Mouse (Mus musculus): ENCODE data around the gene Rpl36al.
"Not testable (repeated sequence)": the region's sequence is repeated elsewhere in the genome, so short reads cannot be mapped to it uniquely, and the experiment has no call there.

The Rpl36al gene

DNA sequence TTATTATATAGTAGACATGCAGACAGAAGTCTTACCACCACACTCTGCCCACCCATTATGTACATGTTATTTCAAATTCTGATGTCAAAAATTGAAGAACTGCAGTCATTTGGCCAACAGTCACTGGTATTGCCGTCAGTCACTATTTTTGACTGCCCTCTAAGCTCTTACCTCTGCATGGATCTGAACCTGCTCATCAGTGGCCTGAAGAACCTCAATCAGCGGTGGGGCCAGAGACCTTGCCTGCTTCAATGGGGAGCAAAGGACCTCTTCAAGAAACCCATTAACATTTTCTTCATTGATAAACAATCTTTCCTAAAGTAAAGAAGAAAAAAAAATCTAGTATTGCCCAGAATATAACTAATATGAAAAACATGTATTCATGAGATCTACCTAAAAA lies 8.8 kb upstream of the Rpl36al start:
- DNase-seq, result no peak

DNA sequence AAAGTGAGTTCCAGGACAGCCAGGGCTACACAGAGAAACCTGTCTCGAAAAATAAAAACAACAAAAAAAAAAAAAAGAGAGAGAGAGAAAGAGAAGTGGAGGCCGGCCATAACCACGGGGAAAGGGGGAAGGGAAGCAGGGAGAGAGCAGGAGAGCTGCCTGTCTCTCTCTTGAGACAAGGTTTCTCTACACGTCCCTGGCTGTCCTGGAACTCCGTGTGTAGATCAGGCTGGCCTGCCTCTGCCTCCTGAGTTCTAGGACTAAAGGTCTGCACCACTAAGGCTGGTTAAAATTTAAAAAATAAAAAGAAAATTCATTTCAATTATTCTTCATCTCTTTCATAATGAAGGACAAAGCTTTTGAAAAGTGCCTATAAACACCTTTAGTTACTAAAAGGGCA lies 7.5 kb upstream of the Rpl36al start:
- DNase-seq, result no peak

DNA sequence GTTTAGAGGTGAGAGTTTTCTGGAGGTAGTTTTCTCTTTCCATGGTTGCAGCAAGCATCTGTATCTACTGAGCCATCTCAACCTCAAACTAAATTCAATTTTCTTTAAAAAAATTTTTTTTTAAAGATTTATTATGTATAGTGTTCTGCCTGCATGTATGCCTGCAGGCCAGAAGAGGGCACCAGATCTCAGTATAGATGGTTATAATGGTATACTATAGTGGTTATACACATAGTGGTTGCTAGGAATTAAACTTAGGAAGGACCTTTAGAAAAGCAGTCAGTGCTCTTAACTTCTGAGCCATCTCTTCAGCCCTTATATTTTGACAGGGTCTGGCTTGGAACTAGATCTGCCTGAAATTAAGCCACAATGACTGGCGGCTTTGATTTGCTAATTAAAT lies 6.6 kb upstream of the Rpl36al start:
- DNase-seq, result peak; percentile 19

DNA sequence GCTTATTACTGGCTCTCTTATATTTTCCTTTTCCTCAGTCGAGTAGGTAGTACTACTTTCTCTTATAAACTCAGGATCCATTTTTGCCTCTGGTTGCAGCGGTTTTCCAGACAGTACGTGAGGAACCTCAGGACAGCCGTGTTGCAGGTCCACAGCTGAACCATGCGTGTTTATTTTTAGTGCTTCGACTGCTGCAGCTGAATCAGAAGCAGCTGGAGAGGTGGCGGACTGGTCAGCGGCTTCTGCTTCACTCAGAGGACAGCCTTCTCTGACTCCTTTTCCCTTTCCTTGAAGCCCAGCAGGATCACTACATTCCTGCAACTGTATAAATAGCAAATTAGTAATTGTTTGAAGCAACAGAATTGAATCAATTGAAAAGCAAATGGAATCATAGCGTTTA lies 6.2 kb upstream of the Rpl36al start:
- no peak for DNase-seq

DNA sequence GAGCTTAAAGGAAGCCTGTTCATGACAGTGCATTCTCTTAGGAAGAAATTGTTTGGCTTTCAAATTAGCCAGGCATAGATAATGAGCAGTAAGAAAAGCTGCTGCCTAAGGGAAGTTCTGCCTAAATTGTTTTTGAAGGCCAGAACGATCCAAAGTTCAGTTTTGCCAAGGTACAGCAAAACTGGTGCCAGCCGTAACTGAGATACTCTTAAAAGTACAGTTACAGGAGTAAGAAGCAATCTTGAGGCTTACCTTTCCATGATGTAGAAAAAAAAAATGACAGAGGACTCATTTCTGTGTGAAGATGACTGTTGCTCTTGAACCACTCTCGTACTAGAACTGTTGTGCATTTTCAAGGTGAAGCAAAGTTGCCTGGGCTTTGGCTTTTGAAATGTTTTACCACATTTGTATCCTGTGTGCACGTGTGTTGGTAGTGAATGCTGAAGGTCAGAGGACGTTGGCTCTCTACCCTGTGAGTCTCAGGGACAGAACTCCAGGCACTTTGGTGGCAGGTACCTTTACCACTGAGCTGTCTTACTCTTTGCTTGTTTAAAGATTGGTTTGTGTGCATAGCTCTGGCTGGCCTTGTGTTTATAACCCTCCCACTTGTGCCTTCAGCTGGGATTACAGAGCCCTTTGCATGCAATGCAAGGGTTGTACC lies 3.1 kb upstream of the Rpl36al start:
- no peak for DNase-seq

DNA sequence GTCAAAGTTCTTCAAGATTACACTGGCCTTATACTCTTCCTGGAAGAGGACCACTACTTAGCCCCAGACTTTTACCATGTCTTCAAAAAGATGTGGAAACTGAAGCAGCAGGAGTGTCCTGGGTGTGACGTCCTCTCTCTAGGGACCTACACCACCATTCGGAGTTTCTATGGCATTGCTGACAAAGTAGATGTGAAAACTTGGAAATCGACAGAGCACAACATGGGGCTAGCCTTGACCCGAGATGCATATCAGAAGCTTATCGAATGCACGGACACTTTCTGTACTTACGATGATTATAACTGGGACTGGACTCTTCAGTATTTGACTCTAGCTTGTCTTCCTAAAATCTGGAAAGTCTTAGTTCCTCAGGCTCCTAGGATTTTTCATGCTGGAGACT lies 1.5 kb upstream of the Rpl36al start:
- DNase-seq, result no peak

DNA sequence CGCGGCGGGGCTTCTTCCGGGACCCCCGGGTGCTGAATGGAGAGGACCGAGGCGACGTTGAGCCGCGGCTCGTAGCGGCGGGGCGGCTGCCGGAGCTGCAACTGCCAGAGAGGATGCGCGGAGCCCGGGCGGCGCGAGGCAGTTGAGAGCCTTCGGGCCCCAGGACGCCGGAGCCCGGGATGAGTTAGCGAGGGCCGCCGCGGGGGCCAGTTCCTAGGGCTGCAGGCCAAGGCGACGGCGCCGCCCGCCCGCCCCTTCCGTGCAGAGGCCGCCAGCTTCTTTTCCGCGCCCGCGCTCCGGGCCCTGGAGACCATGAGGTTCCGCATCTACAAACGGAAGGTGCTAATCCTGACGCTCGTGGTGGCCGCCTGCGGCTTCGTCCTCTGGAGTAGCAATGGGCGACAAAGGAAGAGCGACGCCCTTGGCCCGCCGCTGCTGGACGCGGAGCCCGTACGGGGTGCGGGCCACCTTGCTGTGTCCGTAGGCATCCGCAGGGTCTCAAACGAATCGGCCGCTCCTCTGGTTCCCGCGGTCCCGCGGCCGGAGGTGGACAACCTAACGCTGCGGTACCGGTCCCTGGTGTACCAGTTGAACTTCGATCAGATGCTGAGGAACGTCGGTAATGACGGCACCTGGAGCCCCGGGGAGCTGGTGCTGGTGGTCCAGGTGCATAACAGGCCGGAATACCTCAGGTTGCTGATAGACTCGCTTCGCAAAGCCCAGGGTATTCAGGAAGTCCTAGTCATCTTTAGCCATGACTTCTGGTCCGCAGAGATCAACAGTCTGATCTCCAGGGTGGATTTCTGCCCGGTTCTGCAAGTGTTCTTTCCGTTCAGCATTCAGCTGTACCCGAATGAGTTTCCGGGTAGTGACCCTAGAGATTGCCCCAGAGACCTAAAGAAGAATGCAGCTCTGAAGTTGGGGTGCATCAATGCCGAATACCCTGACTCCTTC lies 736 bp upstream of the Rpl36al start:
- no peak for DNase-seq

DNA sequence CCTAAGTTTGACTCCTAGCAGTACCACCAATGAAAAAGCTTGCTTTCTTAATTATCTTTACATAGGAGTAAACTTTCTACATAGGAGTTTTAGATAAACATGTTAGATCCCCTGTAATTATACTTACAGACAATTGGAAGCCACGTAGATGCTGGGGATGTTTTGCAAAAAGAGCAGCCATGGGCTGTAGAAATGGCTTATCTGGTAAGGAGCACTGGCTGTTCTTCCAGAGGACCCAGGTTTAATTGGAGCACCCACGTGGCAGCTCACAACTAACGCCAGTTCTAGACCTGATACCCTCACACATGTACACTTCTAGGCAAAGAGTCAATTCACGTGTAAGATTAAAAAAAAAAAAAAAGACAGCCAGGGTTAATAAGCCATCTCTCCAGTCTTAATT lies 2.1 kb downstream of the Rpl36al start:
- DNase-seq, result no peak

DNA sequence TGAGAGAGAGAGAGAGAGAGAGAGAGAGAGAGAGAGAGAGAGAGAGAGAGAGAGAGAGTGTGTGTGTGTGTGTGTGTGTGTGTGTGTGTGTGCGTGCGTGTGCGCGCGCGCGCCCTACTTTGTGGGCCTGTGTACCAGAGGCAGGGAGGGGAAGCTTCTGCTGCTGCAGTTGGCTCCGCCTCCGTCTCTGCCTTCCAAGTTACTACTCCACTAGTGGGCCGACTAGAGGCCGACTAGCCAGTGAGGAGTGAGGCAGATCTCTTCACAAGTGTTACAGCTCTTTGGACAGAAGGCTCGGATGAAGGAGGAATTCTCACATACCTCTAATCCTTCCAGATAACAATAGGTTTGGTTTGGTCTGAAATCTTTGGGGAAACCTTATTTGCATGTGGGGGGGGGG lies 4.5 kb downstream of the Rpl36al start:
- no peak for DNase-seq

DNA sequence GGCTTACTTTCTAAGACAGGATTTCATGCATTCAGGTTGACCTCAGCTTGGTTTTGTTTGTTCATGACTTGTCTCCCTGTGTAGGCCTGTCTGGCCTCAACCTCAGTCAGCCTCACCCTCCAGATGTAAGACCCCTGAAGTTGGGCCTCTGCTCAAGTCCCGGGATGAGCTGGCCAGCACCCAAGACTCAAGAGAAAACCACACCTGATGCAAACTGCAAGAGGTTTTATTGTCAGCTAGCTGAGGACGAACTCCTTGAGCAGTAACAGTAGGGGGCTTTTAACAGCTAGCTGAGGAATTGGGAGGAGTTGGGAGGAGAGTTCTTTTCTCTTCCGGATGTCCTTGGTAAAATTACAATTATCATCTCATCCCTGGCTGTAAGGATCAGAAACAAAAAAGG lies 6.4 kb downstream of the Rpl36al start:
- no peak for DNase-seq

DNA sequence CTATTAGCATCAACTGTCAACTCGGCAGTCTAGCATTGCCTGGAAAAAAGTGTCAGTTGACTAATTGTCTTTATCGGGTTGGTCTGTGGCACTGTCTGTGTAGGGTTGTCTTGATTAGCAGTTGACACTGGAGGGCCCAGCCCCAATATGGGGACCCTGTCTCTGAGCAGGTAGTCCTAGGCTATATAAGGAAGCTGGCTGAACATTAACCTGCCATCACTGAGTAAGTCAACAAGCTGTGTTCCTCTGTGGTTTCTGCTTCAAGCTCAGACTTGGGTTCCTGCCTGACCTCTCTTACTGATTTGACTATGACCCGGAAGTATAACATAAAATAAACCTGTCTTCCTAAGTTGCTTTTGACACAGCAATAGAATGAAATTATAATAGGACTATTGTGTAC lies 7.9 kb downstream of the Rpl36al start:
- no peak for DNase-seq

DNA sequence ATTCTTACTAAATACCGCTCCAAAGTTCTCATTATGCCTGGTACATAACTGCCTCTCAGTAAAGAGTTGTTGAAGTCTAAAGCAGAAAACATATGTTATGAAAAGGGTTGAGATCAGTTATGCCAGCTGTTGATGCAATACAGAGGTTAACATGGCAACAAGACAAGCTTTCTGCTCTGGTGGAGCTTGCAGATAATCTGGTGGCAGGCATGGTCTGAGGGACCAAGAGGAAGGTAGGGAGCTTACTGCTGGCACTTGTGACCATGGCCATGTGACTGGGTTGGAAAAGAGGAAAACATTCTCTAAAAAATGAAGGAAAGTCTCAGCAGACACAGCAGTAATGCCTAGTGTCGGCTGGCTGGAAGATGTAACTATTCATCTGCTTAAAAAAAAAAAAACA lies 12.6 kb downstream of the Rpl36al start:
- no peak for DNase-seq

DNA sequence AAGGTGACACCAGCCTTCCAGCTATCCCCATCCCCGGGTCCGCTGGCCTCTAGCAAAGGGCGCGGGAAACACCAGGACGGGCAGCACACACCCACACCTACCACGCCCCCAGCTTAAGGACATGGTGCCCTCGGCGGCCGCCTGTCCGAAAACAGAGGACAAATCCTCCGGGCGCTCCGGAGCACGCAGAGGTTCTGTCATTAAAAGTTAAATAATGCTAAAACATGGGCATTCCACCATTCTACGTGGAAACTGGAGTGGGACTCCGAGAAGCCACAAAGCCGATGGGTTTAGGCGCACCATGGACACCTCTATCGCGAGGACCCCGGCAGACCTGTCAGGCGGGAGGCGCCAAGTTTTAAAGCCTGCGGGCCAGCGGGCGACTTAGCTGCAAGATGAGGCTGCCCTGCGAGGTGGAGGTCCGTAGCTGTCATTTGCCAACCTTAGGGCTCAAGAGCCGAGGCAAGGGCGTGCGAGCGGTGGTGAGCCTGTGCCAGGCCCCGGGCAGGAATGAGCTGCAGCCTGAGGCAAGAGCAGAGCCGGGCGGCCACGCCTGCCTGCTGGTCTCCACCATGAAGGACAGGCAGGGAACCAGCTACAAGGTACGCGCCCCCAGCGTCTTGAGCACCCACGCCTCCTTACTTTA lies 15.3 kb downstream of the Rpl36al start, which contains the start of gene Lrr1:
Gene Lrr1 (plus strand): TSS at position 354 of the 646 bp plus-strand sequence.
- peak; percentile 86 for DNase-seq

DNA sequence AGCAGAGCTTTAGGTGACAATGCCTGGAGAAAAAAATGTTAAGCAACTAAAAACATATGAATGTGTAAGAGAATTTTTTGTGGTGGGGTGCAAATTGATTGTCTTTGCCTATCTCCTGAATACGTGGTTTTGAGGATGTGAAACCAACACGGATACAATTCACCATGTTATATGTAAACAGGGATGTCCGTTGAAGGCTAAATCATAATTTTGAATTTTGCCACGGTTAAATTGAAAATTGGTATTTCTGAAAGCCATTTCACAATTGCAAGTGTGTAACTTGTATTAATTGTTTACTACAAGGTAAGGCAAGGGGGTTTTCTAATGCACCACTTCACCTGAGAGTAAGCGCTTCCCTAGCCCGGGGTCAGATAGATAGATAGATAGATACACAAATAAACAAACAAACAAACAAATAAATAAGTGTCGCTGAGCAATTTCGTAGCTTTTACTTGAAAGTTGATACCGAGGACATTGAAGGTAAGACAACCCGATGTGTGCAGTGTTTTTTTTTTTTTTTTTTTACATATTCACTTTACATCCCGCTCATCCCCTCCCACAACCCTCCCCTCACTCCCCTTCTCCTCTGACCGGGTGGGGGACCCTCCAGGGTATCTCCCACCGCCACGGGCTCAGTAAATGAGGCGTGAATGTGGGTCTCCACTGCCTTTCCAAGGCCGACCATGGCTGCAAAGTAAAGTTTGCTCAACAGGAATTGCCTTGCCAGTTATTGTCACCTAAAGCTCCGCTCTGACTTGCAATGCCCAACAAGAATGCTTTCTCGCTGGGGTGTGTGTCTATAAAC lies 16.0 kb downstream of the Rpl36al start:
- no peak for DNase-seq

DNA sequence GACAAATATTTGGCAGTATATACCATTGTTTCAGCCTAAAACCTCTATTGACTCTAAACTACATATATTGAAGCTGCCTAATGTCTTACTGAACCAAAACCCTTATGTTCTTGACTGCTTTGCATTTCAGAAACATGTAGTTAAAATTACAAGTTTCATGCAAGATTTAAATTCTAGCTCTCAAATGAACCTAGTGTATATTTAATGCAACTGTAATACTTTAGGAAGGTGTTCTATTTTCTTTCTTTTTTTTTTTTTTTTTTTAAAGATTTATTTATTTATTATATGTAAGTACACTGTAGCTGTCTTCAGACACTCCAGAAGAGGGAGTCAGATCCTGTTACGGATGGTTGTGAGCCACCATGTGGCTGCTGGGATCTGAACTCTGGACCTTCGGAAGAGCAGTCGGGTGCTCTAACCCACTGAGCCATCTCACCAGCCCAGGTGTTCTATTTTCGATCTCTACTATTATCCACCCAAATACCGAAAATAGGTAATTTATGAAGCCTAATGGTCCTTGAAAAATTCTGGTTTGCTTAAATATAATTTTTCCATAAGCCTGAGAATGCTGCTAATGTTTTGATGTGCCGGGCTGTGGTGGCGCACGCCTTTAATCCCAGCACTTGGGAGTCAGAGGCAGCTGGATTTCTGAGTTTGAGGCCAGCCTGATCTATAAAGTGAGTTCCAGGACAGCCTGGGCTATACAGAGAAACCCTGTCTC lies 16.9 kb downstream of the Rpl36al start:
- not testable (repeated sequence) for DNase-seq

DNA sequence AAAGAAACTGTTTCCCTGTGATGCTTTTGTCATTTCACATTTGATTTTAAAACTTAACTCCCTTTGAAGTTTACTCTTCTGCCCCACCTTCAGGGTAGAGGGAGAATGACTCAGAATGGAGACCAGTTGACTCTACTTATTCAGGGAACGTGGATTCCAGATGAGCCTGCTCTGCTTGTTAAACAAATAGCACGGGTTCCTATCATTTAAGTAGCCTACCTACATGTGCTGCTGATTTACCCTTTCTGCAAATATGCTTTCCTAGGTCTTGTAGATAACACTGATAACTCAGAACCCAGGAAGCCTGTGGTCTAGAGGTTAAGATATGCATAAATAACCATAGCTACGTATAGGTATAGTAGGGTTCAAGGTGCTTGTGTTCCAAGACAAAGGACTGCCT lies 19.0 kb downstream of the Rpl36al start:
- no peak for DNase-seq

DNA sequence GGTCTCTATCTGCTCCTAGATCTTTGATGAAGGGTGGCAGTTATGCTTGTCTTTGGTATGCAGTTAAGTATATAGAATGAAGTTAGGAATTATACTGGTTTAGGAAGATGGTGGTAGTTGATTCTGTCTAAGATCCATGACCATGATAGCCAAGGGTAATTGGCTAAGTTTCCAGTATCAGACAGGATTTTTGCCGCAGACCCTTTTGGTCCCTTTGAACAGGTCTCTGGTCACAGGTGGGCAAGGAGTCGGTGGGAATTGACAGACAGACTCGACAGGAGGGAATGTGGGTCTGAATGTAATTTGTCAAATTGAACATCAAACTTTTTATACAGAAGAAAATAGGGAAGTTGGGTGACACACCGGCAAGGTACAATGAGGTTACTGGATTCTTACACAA lies 20.3 kb downstream of the Rpl36al start:
- not testable (repeated sequence) for DNase-seq

DNA sequence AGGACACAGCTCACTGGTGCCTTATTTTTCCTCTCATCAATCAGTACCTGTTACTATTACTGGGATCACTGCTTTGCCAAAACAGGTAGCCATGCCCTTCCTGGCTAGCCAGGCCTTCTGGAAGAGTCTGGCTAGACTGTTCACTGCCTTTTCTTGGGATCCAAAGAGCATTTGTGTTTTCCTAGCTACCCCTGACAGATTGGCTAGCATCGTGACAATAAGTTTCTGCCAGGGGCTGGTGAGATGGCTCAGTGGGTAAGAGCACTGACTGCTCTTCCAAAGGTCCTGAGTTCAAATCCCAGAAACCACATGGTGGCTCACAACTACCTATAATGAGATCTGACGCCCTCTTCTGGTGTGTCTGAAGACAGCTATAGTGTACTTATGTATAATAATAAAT lies 23.2 kb downstream of the Rpl36al start:
- not testable (repeated sequence) for DNase-seq

DNA sequence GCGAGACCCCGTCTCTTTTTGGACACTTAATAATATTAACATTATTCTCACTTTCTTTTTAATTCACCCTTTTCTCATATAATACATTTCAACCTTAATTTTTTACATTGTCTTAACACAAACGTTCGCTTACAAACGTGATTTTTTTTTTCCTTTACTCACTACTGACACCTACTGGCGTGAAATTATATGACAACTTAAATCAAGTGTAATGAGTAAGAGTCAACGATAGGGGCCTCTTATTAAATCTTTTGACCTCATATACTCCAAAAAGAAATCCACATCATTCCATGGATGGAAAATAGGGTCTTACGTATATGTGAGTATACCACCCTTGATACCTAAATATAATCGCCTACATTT lies 24.3 kb downstream of the Rpl36al start:
- DNase-seq, result no peak

DNA sequence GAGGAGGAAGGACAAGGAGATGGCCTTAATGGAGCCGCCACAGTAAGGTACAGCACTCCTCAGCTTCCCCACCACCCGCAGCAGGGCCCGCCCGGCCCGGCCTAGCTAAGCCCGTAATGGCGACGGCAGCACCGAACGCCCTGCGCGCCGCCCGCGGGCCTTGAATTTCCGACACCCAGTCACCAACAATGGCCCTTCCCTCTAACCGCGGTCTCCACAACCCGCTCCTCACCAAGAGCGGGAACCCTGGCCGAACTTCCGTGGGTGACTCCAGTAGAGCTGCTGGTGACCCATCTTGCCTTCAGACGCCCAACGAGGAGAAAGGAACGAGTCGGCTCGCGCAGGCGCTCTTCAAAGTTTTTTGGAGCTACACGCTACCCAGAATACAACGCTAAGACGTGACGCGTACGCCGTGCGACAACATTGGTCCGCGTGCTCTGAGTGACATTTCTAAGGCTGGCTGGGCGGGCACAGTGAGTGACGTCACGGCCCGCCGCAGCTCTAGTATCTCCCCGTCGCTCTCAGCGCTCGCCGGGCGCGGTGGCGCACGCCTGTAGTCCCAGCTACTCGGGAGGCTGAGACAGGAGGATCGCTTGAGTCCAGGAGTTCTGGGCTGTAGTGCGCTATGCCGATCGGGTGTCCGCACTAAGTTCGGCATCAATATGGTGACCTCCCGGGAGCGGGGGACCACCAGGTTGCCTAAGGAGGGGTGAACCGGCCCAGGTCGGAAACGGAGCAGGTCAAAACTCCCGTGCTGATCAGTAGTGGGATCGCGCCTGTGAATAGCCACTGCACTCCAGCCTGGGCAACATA lies 24.9 kb downstream of the Rpl36al start, which contains the start of gene Rps29:
Gene Rps29 (minus strand): TSS at position 422 of the 813 bp plus-strand sequence.
- peak; percentile 96 for DNase-seq

DNA sequence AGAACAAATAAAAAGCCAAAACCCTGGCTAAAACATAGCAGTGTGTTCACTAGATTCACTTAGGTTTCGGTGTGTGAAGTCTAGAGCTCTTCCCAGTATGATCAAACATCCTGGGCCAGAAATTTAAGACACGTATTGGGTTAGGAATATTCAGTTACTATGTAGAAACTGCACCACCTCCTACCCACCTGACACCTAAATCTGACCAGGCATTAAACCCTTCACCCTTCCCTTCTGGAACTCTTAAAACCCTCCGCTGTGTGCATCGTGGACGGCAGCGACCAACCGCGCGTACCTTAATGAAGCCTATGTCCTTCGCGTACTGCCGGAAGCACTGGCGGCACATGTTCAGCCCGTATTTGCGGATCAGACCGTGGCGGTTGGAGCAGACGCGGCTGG lies 25.5 kb downstream of the Rpl36al start:
- no peak for DNase-seq

All from thymus, postnatal 14 days (tissue).